Mouse (Mus musculus) intestine, embryonic 16.5 days (tissue): ENCODE results near the gene Zfp423. TPM values are rescaled to one million over a fixed set of nuclear protein-coding genes. Genes with fewer than 3 reads are reported as not detected.
A peak's percentile ranks its signal among the peaks of the same experiment; 100 is the strongest.

Source experiments
- ATAC-seq: fragments of 200-750 bp; cut with Nextera tagmentation; 2 replicates; pipeline ENCODE4 v1.8.0; 2017; ENCODE audit warnings: moderate TSS enrichment, moderate library complexity
- H3K27ac ChIP-seq: fragments of 300-500 bp; sonication (generic); 2 replicates; pipeline ENCODE4 v1.5.1; 2014; ENCODE audit warnings: mild to moderate bottlenecking, low read length
- H3K27me3 ChIP-seq: fragments of 300-500 bp; sonication (generic); replicated peaks from 2 replicates; pipeline ENCODE4 v1.6.1; 2014; ENCODE audit warnings: low read length, control low read depth, mixed read lengths; ENCODE audit not compliant: control insufficient read depth, insufficient read depth
- H3K36me3 ChIP-seq: fragments of 300-500 bp; sonication (generic); 2 replicates; pipeline ENCODE4 v1.6.1; 2014; ENCODE audit warnings: low read length, control low read depth; ENCODE audit not compliant: control insufficient read depth, insufficient read depth
- H3K4me1 ChIP-seq: fragments of 300-500 bp; sonication (generic); 2 replicates; pipeline ENCODE4 v1.6.1; 2014; ENCODE audit warnings: low read length, control low read depth, mixed read lengths; ENCODE audit not compliant: control insufficient read depth, insufficient read depth
- H3K4me2 ChIP-seq: fragments of 300-500 bp; sonication (generic); 2 replicates; pipeline ENCODE4 v1.6.1; 2014; ENCODE audit warnings: low read depth, low read length, control low read depth
- H3K4me3 ChIP-seq: fragments of 300-500 bp; sonication (generic); 2 replicates; pipeline ENCODE4 v1.5.1; 2014; ENCODE audit warnings: mild to moderate bottlenecking, low read length
- H3K9ac ChIP-seq: fragments of 300-500 bp; sonication (generic); 2 replicates; pipeline ENCODE4 v1.6.1; 2014; ENCODE audit warnings: low read depth, low read length
- H3K9me3 ChIP-seq: fragments of 300-500 bp; sonication (generic); 2 replicates; pipeline ENCODE4 v1.6.1; 2016; ENCODE audit warnings: low read length, control low read depth; ENCODE audit not compliant: control insufficient read depth
- WGBS: fragments of 180-500 bp; shearing (Covaris S2); extraction: QIAGEN DNeasy Blood & Tissue Kit; methylation state at CpG from one replicate; pipeline ENCODE4 v1.1.7; 2014; 5-methylcytosine and 5-hydroxymethylcytosine counted together
- polyA plus RNA-seq: library from polyadenylated mRNA; unstranded; fragments of >200 nt; fragmentation: Nextera tagmentation; extraction: Ambion mirVana; gene quantifications from 2 replicates; pipeline ENCODE4 v1.2.1, GENCODE M21; 2015

Gene Zfp423
- polyA plus RNA-seq, 1 experiment from 2014 or later = 2.4 TPM

GRCm38 (mm10) chr8:87667914-87668643 is 291.3 kb downstream of the Zfp423 start:
- H3K27me3 ChIP-seq = peaks cover 3% of the 10 kb centered on the region; the same call in 1 of the 2 replicates
- H3K36me3 ChIP-seq = no peaks in the 10 kb centered on the region
- WGBS = 71% methylated on average over 26 of the region's 26 CpGs
- H3K4me2 ChIP-seq = no peak overlapping the region
- no peaks in the 10 kb centered on the region for H3K9me3 ChIP-seq
- no peak for ATAC-seq
- peaks cover 2% of the 10 kb centered on the region for H3K4me1 ChIP-seq
- no peak overlapping the region for H3K27ac ChIP-seq
- H3K9ac ChIP-seq = no peak overlapping the region
- no peak overlapping the region for H3K4me3 ChIP-seq

DNA sequence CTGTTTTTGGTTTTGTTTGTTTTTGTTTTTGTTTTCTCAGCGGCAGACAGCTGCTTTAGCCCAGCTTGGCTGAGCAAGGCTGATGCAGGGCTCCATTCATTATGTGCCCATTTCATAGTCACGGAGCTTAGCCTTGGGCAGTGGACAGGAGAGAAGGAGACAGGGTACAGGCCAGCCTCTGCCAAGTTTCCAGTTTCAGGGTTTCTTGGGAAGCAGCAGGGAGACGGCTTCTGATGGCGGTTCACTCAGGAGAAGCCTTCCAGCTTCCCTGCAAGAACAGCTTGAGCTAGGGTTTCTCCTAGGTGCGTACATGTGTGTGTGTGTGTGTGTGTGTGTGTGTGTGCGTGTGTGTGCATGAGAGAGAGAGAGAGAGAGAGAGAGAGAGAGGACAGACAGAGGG is 292.1 kb downstream of the Zfp423 start:
- no peak overlapping the region for H3K4me3 ChIP-seq
- 79% methylated on average over 6 of the region's 6 CpGs for WGBS
- ATAC-seq = no peak
- peaks cover 8% of the 10 kb centered on the region for H3K27me3 ChIP-seq
- no peak overlapping the region for H3K4me2 ChIP-seq
- H3K36me3 ChIP-seq = no peaks in the 10 kb centered on the region
- no peak overlapping the region for H3K9ac ChIP-seq
- no peak overlapping the region for H3K27ac ChIP-seq
- no peaks in the 10 kb centered on the region for H3K9me3 ChIP-seq
- H3K4me1 ChIP-seq = peaks cover 8% of the 10 kb centered on the region

DNA sequence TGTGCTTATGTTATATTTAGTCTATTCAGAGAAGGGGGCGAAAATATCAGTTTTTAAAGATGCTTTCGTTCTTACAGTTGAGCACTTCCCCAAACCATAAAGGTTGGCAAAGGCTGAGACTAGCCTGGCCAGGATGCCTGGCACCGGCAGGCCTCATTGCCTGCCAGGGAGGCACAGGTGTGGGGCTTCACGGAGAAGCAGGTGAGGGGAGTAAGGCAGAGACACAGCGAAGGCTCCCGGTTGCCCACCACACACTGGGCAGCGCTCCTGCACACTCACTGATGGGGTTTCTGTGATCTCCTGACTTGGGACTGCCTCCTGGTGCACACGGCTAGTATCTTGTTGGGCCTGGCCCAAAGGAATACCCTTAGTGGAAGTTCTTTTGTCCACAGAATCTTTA is 294.1 kb downstream of the Zfp423 start:
- no peak for ATAC-seq

GRCm38 (mm10) chr8:87664217-87664509 is 295.2 kb downstream of the Zfp423 start:
- Histone ChIP-seq H3K36me3 (no peaks in the 10 kb centered on the region), H3K9me3 (no peaks in the 10 kb centered on the region), H3K9ac (no peak overlapping the region), H3K4me2 (no peak overlapping the region), H3K27me3 (peaks cover 33% of the 10 kb centered on the region), H3K4me1 (peaks cover 19% of the 10 kb centered on the region), H3K27ac (no peak overlapping the region), H3K4me3 (no peak overlapping the region)
- WGBS = 86% methylated on average over 2 of the region's 2 CpGs
- no peak for ATAC-seq

More for the DNA sequence above, 294.1 kb downstream of the Zfp423 start:
- 91% methylated on average over 8 of the region's 8 CpGs for WGBS
- Histone ChIP-seq H3K27me3 (peaks cover 22% of the 10 kb centered on the region), H3K9ac (no peak overlapping the region), H3K36me3 (no peaks in the 10 kb centered on the region), H3K4me2 (no peak overlapping the region), H3K27ac (no peak overlapping the region), H3K4me1 (peaks cover 14% of the 10 kb centered on the region), H3K9me3 (no peaks in the 10 kb centered on the region), H3K4me3 (no peak overlapping the region)

GRCm38 (mm10) chr8:87663349-87664216 is 295.8 kb downstream of the Zfp423 start:
- Histone ChIP-seq H3K4me3 (peak overlapping the region; percentile 33), H3K9me3 (no peaks in the 10 kb centered on the region), H3K4me2 (peak overlapping the region; percentile 37), H3K9ac (peak overlapping the region; percentile 20; the same call in 1 of the 2 replicates), H3K4me1 (peaks cover 19% of the 10 kb centered on the region), H3K36me3 (no peaks in the 10 kb centered on the region), H3K27ac (no peak overlapping the region), H3K27me3 (peaks cover 33% of the 10 kb centered on the region)
- 0 out of 2 replicates have a peak, but pooled peaks have one; percentile 47 for ATAC-seq
- 14% methylated on average over 18 of the region's 18 CpGs for WGBS

DNA sequence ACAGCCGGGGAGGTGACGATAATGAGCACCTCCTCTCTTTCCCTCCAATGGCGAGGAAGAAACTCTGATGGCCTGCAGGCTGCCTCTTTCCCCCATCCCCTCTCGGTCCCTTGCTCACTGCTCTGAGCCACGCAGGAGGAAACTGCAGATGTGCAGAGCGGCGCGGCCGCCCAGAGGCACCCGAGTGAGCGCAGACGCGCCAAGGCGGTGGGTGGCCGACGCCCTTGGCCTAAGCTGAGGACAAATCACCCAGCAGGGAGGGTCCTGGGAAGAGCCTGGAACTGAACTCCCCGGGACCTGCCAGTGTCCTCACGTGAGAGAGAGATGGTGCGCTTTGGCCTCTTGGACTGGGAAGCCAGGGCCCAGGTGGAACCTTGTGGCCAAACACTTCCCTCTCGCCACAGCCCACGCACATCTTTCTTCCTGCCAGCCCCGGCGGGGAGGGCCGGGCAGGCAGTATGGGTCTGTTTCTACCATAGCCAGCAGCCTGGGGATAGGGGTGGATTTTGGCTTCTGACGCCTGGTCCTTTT is 296.5 kb downstream of the Zfp423 start:
- WGBS = 9% methylated on average over 25 of the region's 25 CpGs

GRCm38 (mm10) chr8:87662307-87662771 is 297.1 kb downstream of the Zfp423 start:
- H3K4me3 ChIP-seq = peak overlapping the region; percentile 33
- H3K9me3 ChIP-seq = no peaks in the 10 kb centered on the region
- H3K4me1 ChIP-seq = peaks cover 19% of the 10 kb centered on the region
- H3K27me3 ChIP-seq = peaks cover 33% of the 10 kb centered on the region
- H3K4me2 ChIP-seq = peak overlapping the region; percentile 37
- WGBS = 13% methylated on average over 27 of the region's 27 CpGs
- no peaks in the 10 kb centered on the region for H3K36me3 ChIP-seq
- no peak for ATAC-seq
- H3K27ac ChIP-seq = no peak overlapping the region
- H3K9ac ChIP-seq = no peak overlapping the region

More for the DNA sequence above, 296.5 kb downstream of the Zfp423 start:
- Histone ChIP-seq H3K4me3 (peak overlapping the region; percentile 33), H3K9ac (peak overlapping the region; percentile 20; the same call in 1 of the 2 replicates), H3K4me1 (peaks cover 19% of the 10 kb centered on the region), H3K27me3 (peaks cover 33% of the 10 kb centered on the region), H3K4me2 (peak overlapping the region; percentile 37), H3K36me3 (no peaks in the 10 kb centered on the region), H3K9me3 (no peaks in the 10 kb centered on the region), H3K27ac (no peak overlapping the region)
- ATAC-seq = peak; percentile 52

- 31% methylated on average over 34 of the region's 34 CpGs for WGBS
- H3K27ac ChIP-seq = no peak overlapping the region
- H3K4me3 ChIP-seq = no peak overlapping the region
- peaks cover 19% of the 10 kb centered on the region for H3K4me1 ChIP-seq
- H3K9ac ChIP-seq = no peak overlapping the region
- H3K9me3 ChIP-seq = no peaks in the 10 kb centered on the region
- no peaks in the 10 kb centered on the region for H3K36me3 ChIP-seq
- no peak overlapping the region for H3K4me2 ChIP-seq
- no peak for ATAC-seq
- H3K27me3 ChIP-seq = peaks cover 33% of the 10 kb centered on the region
Measured at GRCm38 (mm10) chr8:87660916-87661910, 298.2 kb downstream of the Zfp423 start.
